Comparison of ENCODE assay signal across 12 mouse cellular contexts in the genomic region with DNA sequence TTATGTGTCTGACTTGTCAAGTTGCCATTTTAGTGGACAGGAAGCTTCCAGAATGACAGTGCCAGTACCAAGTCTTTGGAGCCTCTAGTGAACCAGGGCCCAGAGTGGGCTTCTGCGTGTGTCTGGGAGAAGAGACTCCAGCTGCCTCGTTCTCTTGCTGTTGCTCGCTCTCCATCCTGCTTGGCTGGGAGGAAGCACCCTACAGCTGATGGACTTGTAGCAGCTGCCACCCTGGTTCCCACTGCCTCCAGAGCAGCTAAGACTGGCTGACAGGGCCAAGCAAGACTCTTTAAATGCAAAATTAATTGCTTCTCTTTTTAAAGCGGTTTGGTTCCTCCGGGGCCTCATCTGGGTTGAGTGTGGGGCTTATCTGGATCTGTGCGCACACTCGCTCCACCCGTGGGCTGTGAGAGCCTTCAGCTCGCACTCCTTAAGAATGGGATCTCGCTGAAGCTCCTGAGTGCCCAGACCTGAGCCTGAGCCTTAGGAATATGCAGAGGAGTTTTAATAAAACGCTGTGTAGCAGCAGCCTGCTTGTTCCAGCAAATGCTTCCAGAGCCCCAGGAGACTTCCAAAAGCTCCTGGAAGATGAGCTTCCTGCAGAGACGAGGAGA.
DNase-seq lines count a peak whose midpoint lies in the region; ATAC-seq and TF ChIP-seq lines count a peak whose summit lies in the region.
"Had no signal": no experiment of that assay in that cellular context is flagged by ENCODE, and none has a peak within 500 bp of the region (broad histone marks: within the 10 kb centered on the region; RNA-seq: fewer than 3 reads in every experiment).

No protein-coding gene starts in this region.

- H3K9me3 ChIP-seq in embryonic facial prominence, embryonic 14.5 days (ENCODE audit: control insufficient read depth, low read length): no peaks in the 10 kb centered on the region
- no peaks in the 10 kb centered on the region for H3K9me3 ChIP-seq in embryonic facial prominence, embryonic 10.5 days
- H3K9me3 ChIP-seq in megakaryocyte, embryonic 14.5 days: no peaks in the 10 kb centered on the region
- H3K9me3 ChIP-seq in hindbrain, embryonic 15.5 days: no peaks in the 10 kb centered on the region
- H3K9me3 ChIP-seq in neural tube, embryonic 15.5 days (replicated peaks): no peaks in the 10 kb centered on the region

- H3K4me2 ChIP-seq in embryonic facial prominence, embryonic 14.5 days (ENCODE audit: low read depth, low read length): no peak overlapping the region
- peak overlapping the region; percentile 17; the same call in 1 of the 2 replicates for H3K4me2 ChIP-seq in hindbrain, embryonic 15.5 days
- peak overlapping the region; percentile 19 for H3K4me2 ChIP-seq in neural tube, embryonic 15.5 days

- H3K27ac ChIP-seq in embryonic facial prominence, embryonic 14.5 days (replicated peaks; ENCODE audit: low read depth, low read length): peak overlapping the region; percentile 7; the same call in 1 of the 2 replicates
- no peak overlapping the region for H3K27ac ChIP-seq in embryonic facial prominence, embryonic 10.5 days (replicated peaks)
- peak overlapping the region; percentile 75 for H3K27ac ChIP-seq in hindbrain, embryonic 15.5 days (replicated peaks)
- H3K27ac ChIP-seq in neural tube, embryonic 15.5 days (replicated peaks): peak overlapping the region; percentile 71
- no peak overlapping the region for H3K27ac ChIP-seq in thymus, adult 2 months (ENCODE audit: control insufficient read depth, insufficient read depth, low read length)
- H3K27ac ChIP-seq: heart, adult 2 months had no signal

- peaks cover 9% of the 10 kb centered on the region for H3K4me1 ChIP-seq in embryonic facial prominence, embryonic 14.5 days (ENCODE audit: control insufficient read depth, insufficient read depth, low read length)
- H3K4me1 ChIP-seq in embryonic facial prominence, embryonic 10.5 days: peaks cover 16% of the 10 kb centered on the region
- peaks cover 85% of the 10 kb centered on the region for H3K4me1 ChIP-seq in megakaryocyte, embryonic 14.5 days
- peaks cover 67% of the 10 kb centered on the region for H3K4me1 ChIP-seq in hindbrain, embryonic 15.5 days (replicated peaks)
- H3K4me1 ChIP-seq in neural tube, embryonic 15.5 days: peaks cover 58% of the 10 kb centered on the region
- peaks cover 44% of the 10 kb centered on the region for H3K4me1 ChIP-seq in thymus, adult 2 months (replicated peaks; ENCODE audit: control insufficient read depth, insufficient read depth, low read length)

- H3K36me3 ChIP-seq in embryonic facial prominence, embryonic 14.5 days (ENCODE audit: control insufficient read depth, insufficient read depth, low read length): peaks cover 35% of the 10 kb centered on the region
- H3K36me3 ChIP-seq in embryonic facial prominence, embryonic 10.5 days (replicated peaks): peaks cover 51% of the 10 kb centered on the region
- peaks cover 97% of the 10 kb centered on the region for H3K36me3 ChIP-seq in megakaryocyte, embryonic 14.5 days (replicated peaks; ENCODE audit: low read length)
- H3K36me3 ChIP-seq in hindbrain, embryonic 15.5 days: peaks cover 11% of the 10 kb centered on the region
- H3K36me3 ChIP-seq in neural tube, embryonic 15.5 days: peaks cover 30% of the 10 kb centered on the region
- H3K36me3 ChIP-seq in thymus, adult 2 months (ENCODE audit: control insufficient read depth, insufficient read depth, low read length): peaks cover 17% of the 10 kb centered on the region

- no peak for TF ChIP-seq POLR2A in thymus, adult 2 months (IDR thresholded peaks at IDR 0.05; ENCODE audit: control insufficient read depth, extremely low read depth, insufficient read depth, low read length, poor library complexity)

- no peak overlapping the region for H3K4me3 ChIP-seq in embryonic facial prominence, embryonic 14.5 days (ENCODE audit: low read depth, low read length)
- no peak overlapping the region for H3K4me3 ChIP-seq in embryonic facial prominence, embryonic 10.5 days
- peak overlapping the region; percentile 29 for H3K4me3 ChIP-seq in megakaryocyte, embryonic 14.5 days (replicated peaks)
- H3K4me3 ChIP-seq in hindbrain, embryonic 15.5 days: no peak overlapping the region
- H3K4me3 ChIP-seq in neural tube, embryonic 15.5 days (replicated peaks): no peak overlapping the region
- H3K4me3 ChIP-seq in thymus, adult 2 months (ENCODE audit: control insufficient read depth, insufficient read depth, low read length): no peak overlapping the region
- H3K4me3 ChIP-seq: heart, adult 2 months had no signal

- H3K9ac ChIP-seq in embryonic facial prominence, embryonic 14.5 days (ENCODE audit: low read depth, low read length): no peak overlapping the region
- no peak overlapping the region for H3K9ac ChIP-seq in hindbrain, embryonic 15.5 days
- no peak overlapping the region for H3K9ac ChIP-seq in neural tube, embryonic 15.5 days (replicated peaks)

- DNase-seq in embryonic facial prominence, embryonic 14.5 days (ENCODE audit: low spot score): peak; percentile 31
- no peak for DNase-seq in embryonic facial prominence, embryonic 10.5 days (ENCODE audit: low spot score)
- DNase-seq in layer of hippocampus, adult 9-11 months: no peak
- DNase-seq in thymus, adult 2 months: no peak
- DNase-seq: heart, adult 2 months; kidney, postnatal 14 days; lung, adult 2 months had no signal

- WGBS in embryonic facial prominence, embryonic 14.5 days: 57% methylated on average over 12 of the region's 12 CpGs
- WGBS in embryonic facial prominence, embryonic 10.5 days: 80% methylated on average over 12 of the region's 12 CpGs
- WGBS in hindbrain, embryonic 15.5 days: 29% methylated on average over 12 of the region's 12 CpGs
- 26% methylated on average over 12 of the region's 12 CpGs for WGBS in neural tube, embryonic 15.5 days
- 59% methylated on average over 12 of the region's 12 CpGs for WGBS in thymus, adult 2 months

- no peak for TF ChIP-seq CTCF in thymus, adult 2 months (IDR thresholded peaks at IDR 0.05; ENCODE audit: borderline replicate concordance, control insufficient read depth, extremely low read depth, insufficient read depth, low read length, poor library complexity)

- H3K27me3 ChIP-seq in embryonic facial prominence, embryonic 14.5 days (replicated peaks; ENCODE audit: control insufficient read depth, insufficient read depth, low read length): no peaks in the 10 kb centered on the region
- H3K27me3 ChIP-seq in embryonic facial prominence, embryonic 10.5 days (replicated peaks; ENCODE audit: low read depth, poor library complexity, severe bottlenecking): no peaks in the 10 kb centered on the region
- no peaks in the 10 kb centered on the region for H3K27me3 ChIP-seq in megakaryocyte, embryonic 14.5 days (replicated peaks)
- H3K27me3 ChIP-seq in hindbrain, embryonic 15.5 days: no peaks in the 10 kb centered on the region
- no peaks in the 10 kb centered on the region for H3K27me3 ChIP-seq in neural tube, embryonic 15.5 days (replicated peaks)
- no peaks in the 10 kb centered on the region for H3K27me3 ChIP-seq in thymus, adult 2 months (ENCODE audit: control insufficient read depth, insufficient read depth, low read length)

- ATAC-seq in embryonic facial prominence, embryonic 14.5 days (ENCODE audit: low read depth): peak; percentile 56; the same call in 1 of the 2 replicates
- ATAC-seq in megakaryocyte, adult 5-6 weeks (ENCODE audit: poor library complexity, severe bottlenecking): no peak
- 0 out of 2 replicates have a peak, but pooled peaks have one; percentile 28 for ATAC-seq in hindbrain, embryonic 15.5 days (ENCODE audit: low FRiP score, low read depth)
- ATAC-seq in neural tube, embryonic 15.5 days (ENCODE audit: low FRiP score): peak; percentile 25; the same call in 1 of the 2 replicates
- ATAC-seq: activated CD4-positive, CD25-positive, alpha-beta regulatory T cell, adult 4 months had no signal

Comparison
In these comparisons a context has a peak if more than half of its experiments do, and no peak if none do; other contexts are left out.
1. H3K27ac ChIP-seq: peak in embryonic facial prominence, embryonic 14.5 days (single experiment), hindbrain, embryonic 15.5 days (single experiment) and neural tube, embryonic 15.5 days (single experiment); none in embryonic facial prominence, embryonic 10.5 days (single experiment) and thymus, adult 2 months (single experiment).